Mouse (Mus musculus) heart, embryonic 13.5 days (tissue): Measurements from ENCODE around the gene Slc25a22. TPM values are rescaled to one million over a fixed set of nuclear protein-coding genes. Genes with fewer than 3 reads are reported as not detected.

ENCODE experiments used
- ATAC-seq: fragments of 200-750 bp; cut with Nextera tagmentation; 2 replicates; pipeline ENCODE4 v1.8.0; 2017; ENCODE audit warnings: moderate TSS enrichment; ENCODE audit not compliant: insufficient number of reproducible peaks, low FRiP score, low TSS enrichment; ENCODE audit errors: extremely low read depth
- H3K27ac ChIP-seq: fragments of 300-500 bp; sonication (generic); replicated peaks from 2 replicates; pipeline ENCODE4 v1.5.1; 2015; ENCODE audit warnings: moderate library complexity, mild to moderate bottlenecking, inconsistent platforms
- H3K27me3 ChIP-seq: fragments of 300-500 bp; sonication (generic); replicated peaks from 2 replicates; pipeline ENCODE4 v1.6.1; 2015; ENCODE audit warnings: mild to moderate bottlenecking, inconsistent platforms
- H3K36me3 ChIP-seq: fragments of 300-500 bp; sonication (generic); 2 replicates; pipeline ENCODE4 v1.6.1; 2015; ENCODE audit warnings: mild to moderate bottlenecking, inconsistent platforms
- H3K4me1 ChIP-seq: fragments of 300-500 bp; sonication (generic); 2 replicates; pipeline ENCODE4 v1.6.1; 2015; ENCODE audit warnings: inconsistent platforms
- H3K4me2 ChIP-seq: fragments of 300-500 bp; sonication (generic); 2 replicates; pipeline ENCODE4 v1.6.1; 2015; ENCODE audit warnings: inconsistent platforms, mild to moderate bottlenecking, moderate library complexity
- H3K4me3 ChIP-seq: fragments of 300-500 bp; sonication (generic); 2 replicates; pipeline ENCODE4 v1.5.1; 2015; ENCODE audit warnings: moderate library complexity, mild to moderate bottlenecking, inconsistent platforms
- H3K9ac ChIP-seq: fragments of 300-500 bp; sonication (generic); 2 replicates; pipeline ENCODE4 v1.6.1; 2015; ENCODE audit warnings: inconsistent platforms, mild to moderate bottlenecking, moderate library complexity
- H3K9me3 ChIP-seq: fragments of 300-500 bp; sonication (generic); 2 replicates; pipeline ENCODE4 v1.6.1; 2016; ENCODE audit warnings: inconsistent platforms
- WGBS: fragments of 180-500 bp; shearing (Covaris S2); methylation state at CpG from one replicate; pipeline ENCODE4 v1.1.7; 2015; ENCODE audit warnings: mixed read lengths; 5-methylcytosine and 5-hydroxymethylcytosine counted together
- polyA plus RNA-seq: library from polyadenylated mRNA; unstranded; fragments of >200 nt; fragmentation: Nextera tagmentation; extraction: Ambion mirVana; gene quantifications from 2 replicates; pipeline ENCODE4 v1.2.1, GENCODE M21; 2015

Gene Slc25a22
- polyA plus RNA-seq, 1 experiment from 2014 or later, result 17.3 TPM

DNA sequence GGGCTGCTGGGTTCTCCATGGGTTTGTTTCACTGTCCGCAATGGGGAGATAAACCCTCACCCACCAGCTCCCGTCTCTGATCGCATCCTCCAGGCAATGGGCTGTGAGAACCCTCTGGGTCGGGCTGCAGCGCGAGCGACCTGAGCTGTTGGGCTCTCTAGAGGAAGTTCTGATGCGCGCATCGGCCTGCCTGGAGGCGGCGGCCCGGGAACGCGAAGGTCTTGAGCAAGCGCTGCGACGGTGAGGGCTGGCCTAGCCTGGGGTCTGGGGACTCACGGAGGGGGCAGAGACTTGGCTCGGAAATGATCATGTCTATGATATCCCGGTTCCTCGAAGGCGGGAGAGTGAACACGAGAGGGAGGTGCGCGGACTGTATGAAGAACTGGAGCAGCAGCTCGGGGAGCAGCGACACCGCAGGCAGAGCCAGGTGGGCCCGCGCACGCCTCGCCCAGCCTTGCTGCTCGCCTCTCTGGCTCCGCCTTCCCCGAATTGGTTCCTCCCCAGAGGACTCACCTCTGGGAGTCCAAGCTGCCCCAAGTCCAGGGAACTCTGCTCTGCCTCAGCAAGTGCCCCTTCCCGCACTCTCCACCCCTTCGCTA is 27.0 kb upstream of the Slc25a22 start:
- WGBS, result 7% methylated on average over 38 of the region's 38 CpGs
- peaks cover 76% of the 10 kb centered on the region for H3K4me1 ChIP-seq
- peaks cover 60% of the 10 kb centered on the region for H3K27me3 ChIP-seq
- no peaks in the 10 kb centered on the region for H3K9me3 ChIP-seq
- ATAC-seq, result no peak
- peak overlapping the region; percentile 74 for H3K27ac ChIP-seq
- peak overlapping the region; percentile 50 for H3K9ac ChIP-seq
- H3K4me2 ChIP-seq, result peak overlapping the region; percentile 61
- peak overlapping the region; percentile 35 for H3K4me3 ChIP-seq
- peaks cover 7% of the 10 kb centered on the region for H3K36me3 ChIP-seq

DNA sequence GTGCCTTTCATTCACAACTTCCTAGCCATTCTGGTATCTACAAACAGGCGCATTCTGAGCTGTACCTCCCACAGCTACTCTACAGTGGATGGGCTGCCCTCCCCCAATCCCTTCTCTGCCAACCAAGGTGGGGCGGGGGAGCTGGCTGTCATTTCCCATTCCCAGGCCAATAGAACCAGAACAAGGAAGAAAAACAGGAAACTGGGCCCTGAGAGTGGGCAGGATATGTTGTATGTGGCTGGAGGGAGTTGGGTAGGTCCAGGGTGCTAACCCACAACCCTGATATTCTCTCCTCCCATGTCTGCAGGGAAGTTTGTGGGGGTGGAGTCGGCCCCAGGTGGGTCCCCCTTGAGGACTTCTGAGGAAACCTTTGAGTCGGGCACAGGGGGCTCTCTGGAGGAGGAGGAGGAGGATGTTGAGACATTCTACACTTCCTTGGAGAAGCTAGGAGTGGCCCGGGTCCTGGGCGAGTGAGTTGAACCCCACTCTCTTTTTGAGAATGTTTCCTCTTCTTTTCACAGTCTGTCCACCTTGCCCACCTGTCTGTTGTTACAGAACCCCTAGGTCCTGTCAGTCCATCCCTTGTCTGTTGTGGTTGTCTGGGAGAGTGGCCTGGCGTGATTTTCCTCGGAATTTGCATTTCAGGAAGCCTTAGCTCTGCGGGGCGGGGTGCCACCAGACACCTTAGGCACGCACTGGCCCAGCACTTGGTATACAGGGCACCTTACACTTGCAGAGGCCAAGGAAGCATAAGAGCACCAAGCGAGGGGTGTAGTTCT is 26.3 kb upstream of the Slc25a22 start:
- H3K4me3 ChIP-seq, result peak overlapping the region; percentile 35
- H3K27me3 ChIP-seq, result peaks cover 67% of the 10 kb centered on the region
- WGBS, result 28% methylated on average over 12 of the region's 12 CpGs
- H3K4me1 ChIP-seq, result peaks cover 69% of the 10 kb centered on the region
- no peak for ATAC-seq
- peak overlapping the region; percentile 74 for H3K27ac ChIP-seq
- peak overlapping the region; percentile 61 for H3K4me2 ChIP-seq
- H3K9ac ChIP-seq, result peak overlapping the region; percentile 51
- no peaks in the 10 kb centered on the region for H3K9me3 ChIP-seq
- H3K36me3 ChIP-seq, result peaks cover 7% of the 10 kb centered on the region; the same call in 1 of the 2 replicates

DNA sequence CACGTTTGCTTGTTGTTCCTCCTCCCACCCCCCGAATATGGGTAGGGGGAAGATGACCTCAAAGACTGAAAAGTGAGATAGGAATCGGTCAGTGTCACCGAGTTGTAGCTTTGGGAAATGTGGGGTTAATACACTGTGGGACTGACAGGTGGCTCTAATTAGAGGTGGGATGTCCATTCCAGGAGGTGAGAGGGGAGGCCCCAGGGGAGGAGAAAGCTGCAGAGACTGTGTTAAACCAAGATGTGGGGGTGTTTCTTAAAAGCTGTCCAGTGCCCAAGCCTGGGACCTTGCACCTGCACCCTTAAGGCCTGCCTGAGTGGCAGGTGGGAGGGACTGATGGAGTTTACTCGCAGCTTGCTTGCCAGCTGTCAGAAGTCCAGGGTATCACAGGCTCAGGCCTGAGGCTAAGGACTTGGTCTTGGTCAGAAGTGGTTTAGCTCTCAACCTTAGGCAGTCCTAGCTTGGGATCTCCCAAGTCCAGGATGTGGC is 24.7 kb upstream of the Slc25a22 start:
- WGBS, result 14% methylated on average over 5 of the region's 5 CpGs
- peak overlapping the region; percentile 65 for H3K4me3 ChIP-seq

DNA sequence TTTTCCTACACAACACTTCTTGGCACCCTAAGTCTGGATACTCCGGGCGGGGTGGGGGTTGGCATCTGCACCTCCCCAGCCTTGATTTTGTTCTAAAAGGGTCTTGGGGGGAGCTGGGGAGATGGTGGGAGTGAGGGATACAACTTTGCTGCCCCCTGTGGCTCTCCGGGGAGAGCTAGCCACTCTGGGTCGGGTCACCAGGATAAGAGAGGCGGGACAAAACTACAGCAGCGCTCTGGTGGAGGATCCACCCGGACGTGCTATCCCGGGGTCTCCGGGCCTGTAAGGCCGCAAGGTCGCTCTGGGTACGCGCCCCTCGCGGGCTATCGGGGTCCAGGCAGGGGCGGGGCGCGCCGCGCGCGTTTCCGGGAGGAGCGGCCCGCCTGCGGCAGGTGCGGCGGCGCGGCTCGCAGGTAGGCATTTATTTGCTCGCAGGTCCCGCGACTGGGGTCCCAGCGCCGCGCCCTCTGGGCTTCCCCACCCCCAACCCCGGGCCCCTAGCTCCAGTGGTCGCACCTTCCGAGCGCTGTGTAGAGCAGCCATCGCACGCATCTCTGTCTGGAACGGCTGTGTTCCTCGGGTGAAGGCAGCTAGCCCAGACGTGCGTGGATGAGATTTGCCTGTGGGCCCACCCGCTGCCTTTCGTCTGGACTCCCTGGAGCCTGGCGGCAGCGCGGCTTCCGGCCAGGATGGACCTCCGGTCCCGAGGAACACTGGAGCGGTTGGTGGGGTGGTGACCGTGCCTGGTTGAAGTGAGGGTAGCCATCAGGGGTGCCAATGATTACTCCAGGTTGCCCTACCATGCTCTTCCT is 24.0 kb upstream of the Slc25a22 start:
- Histone ChIP-seq H3K36me3 (peaks cover 24% of the 10 kb centered on the region), H3K27ac (peak overlapping the region; percentile 53; the same call in 1 of the 2 replicates), H3K4me3 (peak overlapping the region; percentile 65), H3K9me3 (no peaks in the 10 kb centered on the region), H3K4me1 (peaks cover 57% of the 10 kb centered on the region), H3K27me3 (peaks cover 71% of the 10 kb centered on the region), H3K9ac (peak overlapping the region; percentile 84), H3K4me2 (peak overlapping the region; percentile 97)
- 3% methylated on average over 56 of the region's 59 CpGs for WGBS
- no peak for ATAC-seq

More for the DNA sequence above, 24.7 kb upstream of the Slc25a22 start:
- Histone ChIP-seq H3K4me1 (peaks cover 59% of the 10 kb centered on the region), H3K9me3 (no peaks in the 10 kb centered on the region), H3K36me3 (peaks cover 22% of the 10 kb centered on the region), H3K9ac (peak overlapping the region; percentile 84), H3K4me2 (peak overlapping the region; percentile 97), H3K27me3 (peaks cover 71% of the 10 kb centered on the region), H3K27ac (peak overlapping the region; percentile 53; the same call in 1 of the 2 replicates)
- ATAC-seq, result no peak

DNA sequence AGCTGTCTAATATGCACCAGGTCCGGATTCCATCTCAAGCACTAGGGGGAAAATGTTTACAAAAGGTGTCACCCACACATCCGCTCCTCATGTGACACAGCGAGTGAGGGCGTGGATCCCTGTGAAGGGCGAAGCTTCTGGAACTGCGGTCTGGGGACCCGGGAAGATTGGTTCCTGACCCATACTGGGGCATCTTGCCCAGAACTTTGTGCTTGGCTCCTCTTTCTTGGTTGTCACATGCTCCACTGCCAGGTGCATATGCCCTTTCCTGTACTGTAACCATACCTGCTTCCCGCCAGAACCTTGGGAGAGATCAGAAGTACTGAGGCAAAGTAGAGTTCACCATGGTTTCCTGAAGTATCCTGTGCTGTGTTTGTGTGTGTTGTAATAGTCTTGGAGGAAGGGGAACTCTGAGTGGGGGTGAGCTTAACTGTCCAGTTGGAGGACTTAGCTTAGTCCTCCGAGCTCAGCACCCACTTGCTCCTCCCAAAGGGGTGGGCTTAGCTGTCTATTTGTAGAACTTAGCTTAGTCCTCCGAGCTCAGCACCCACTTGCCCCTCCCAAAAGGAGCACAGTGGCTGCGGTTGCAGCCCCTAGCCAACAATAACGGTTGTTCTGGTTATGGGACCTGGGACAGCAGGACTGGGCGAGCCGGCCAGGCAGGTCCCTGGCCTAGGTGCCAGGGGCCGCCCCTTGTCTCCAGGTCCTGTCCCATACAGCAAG is 22.9 kb upstream of the Slc25a22 start, which contains the start of gene Cracr2b:
Cracr2b (plus strand) TSS at position 704 of the 723 bp plus-strand sequence.
- Histone ChIP-seq H3K9ac (peak within 1 kb of the TSS; percentile 84), H3K4me1 (peaks cover 55% of the 10 kb centered on the region), H3K4me2 (peak within 1 kb of the TSS; percentile 97), H3K27ac (peak within 1 kb of the TSS; percentile 53; the same call in 1 of the 2 replicates), H3K4me3 (peak within 1 kb of the TSS; percentile 65), H3K27me3 (peaks cover 65% of the 10 kb centered on the region), H3K9me3 (no peaks in the 10 kb centered on the region), H3K36me3 (peaks cover 24% of the 10 kb centered on the region)
- WGBS, result 70% methylated on average over 15 of the region's 15 CpGs
- no peak for ATAC-seq

DNA sequence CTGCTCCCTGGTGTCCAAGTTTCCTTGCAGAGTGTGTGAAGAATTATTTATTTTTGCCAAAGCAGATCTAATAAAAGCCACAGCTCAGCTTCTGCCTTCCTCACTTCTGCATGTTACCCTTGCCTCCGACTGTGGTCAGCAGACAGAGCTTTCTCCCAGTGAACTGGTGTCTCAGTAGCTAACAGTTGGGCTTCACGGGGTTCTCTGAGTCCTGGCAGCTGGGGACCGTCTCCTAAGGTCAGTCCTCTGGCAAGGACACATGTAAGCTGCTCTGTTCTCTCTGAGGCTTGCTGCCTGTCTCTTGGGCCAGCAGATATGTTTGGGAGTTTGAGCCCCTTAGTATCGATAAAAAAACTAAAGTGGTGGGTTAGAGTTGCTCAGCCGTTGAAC is 22.3 kb upstream of the Slc25a22 start:
- Histone ChIP-seq H3K9ac (no peak overlapping the region), H3K9me3 (no peaks in the 10 kb centered on the region), H3K27ac (no peak overlapping the region), H3K4me1 (peaks cover 49% of the 10 kb centered on the region), H3K4me2 (no peak overlapping the region), H3K27me3 (peaks cover 60% of the 10 kb centered on the region), H3K36me3 (peaks cover 24% of the 10 kb centered on the region), H3K4me3 (no peak overlapping the region)
- ATAC-seq, result no peak
- 57% methylated on average over 5 of the region's 5 CpGs for WGBS

DNA sequence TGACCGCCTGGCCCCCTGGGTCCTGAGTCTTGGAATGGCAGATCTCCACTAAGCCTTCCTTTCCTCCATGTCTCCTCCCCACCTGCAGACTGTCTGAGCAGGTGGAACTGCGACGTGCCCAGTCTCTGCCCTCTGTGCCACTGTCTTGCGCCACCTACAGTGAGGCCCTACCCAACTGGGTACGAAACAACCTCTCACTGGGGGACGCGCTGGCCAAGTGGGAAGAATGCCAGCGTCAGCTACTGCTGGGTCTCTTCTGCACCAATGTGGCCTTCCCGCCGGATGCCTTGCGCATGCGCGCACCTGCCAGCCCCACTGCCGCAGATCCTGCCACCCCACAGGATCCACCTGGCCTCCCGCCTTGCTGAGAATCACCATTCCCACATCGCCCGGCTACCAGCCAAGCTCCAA is 21.6 kb upstream of the Slc25a22 start:
- 85% methylated on average over 17 of the region's 17 CpGs for whole genome bisulfite sequencing
- H3K9ac ChIP-seq, result no peak overlapping the region
- ATAC-seq, result no peak
- H3K4me2 ChIP-seq, result no peak overlapping the region
- no peaks in the 10 kb centered on the region for H3K9me3 ChIP-seq
- H3K4me3 ChIP-seq, result no peak overlapping the region
- peaks cover 48% of the 10 kb centered on the region for H3K4me1 ChIP-seq
- H3K36me3 ChIP-seq, result peaks cover 24% of the 10 kb centered on the region
- H3K27me3 ChIP-seq, result peaks cover 53% of the 10 kb centered on the region
- H3K27ac ChIP-seq, result no peak overlapping the region

DNA sequence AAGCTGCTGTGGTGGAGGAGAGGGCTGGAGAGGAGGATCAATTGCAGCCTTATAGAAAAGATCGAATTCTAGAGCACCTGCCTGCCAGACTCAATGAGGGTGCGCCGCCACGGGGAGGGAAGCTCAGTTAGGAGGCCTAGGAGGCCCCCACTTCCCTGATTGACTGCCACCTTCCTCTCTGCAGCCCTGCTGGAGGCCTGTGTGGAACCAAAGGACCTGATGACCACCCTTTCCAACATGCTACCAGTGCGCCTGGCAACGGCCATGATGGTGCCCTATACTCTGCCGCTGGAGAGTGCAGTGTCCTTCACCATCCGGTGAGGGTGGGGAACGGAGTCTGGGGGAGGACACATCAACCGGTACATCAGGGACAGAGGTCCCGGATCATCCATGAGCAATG is 21.0 kb upstream of the Slc25a22 start:
- no peak overlapping the region for H3K4me2 ChIP-seq
- H3K36me3 ChIP-seq, result peaks cover 24% of the 10 kb centered on the region
- no peaks in the 10 kb centered on the region for H3K9me3 ChIP-seq
- no peak overlapping the region for H3K27ac ChIP-seq
- peaks cover 43% of the 10 kb centered on the region for H3K4me1 ChIP-seq
- H3K9ac ChIP-seq, result no peak overlapping the region
- H3K27me3 ChIP-seq, result peaks cover 46% of the 10 kb centered on the region
- ATAC-seq, result no peak
- no peak overlapping the region for H3K4me3 ChIP-seq
- WGBS, result 89% methylated on average over 11 of the region's 11 CpGs

DNA sequence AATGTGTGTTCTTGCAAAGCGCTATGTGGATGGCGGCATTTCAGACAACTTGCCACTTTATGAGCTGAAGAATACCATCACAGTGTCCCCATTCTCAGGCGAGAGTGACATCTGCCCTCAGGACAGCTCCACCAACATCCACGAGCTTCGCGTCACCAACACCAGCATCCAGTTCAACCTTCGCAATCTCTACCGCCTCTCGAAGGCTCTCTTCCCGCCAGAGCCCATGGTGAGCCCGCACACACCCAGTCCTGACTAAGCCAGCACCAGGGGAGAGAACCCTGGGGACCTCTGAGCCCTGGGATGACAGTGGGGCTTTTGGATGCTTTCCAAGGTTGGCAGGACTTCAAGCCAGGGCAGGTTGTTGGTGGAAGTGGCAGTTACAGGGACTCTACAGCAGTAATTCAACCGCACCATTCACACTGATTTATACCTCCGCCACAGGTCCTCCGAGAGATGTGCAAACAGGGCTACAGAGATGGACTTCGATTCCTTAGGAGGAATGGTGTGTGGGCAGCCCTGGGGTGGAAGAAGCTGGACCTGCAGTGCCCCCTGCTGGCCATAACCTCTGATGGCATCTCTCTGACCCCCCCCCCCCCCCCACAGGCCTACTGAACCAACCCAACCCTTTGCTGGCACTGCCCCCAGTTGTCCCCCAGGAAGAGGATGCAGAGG is 20.4 kb upstream of the Slc25a22 start:
- ATAC-seq, result no peak
- H3K4me2 ChIP-seq, result no peak overlapping the region
- H3K9me3 ChIP-seq, result no peaks in the 10 kb centered on the region
- H3K4me3 ChIP-seq, result no peak overlapping the region
- peaks cover 38% of the 10 kb centered on the region for H3K4me1 ChIP-seq
- H3K27ac ChIP-seq, result no peak overlapping the region
- H3K36me3 ChIP-seq, result peaks cover 24% of the 10 kb centered on the region
- no peak overlapping the region for H3K9ac ChIP-seq
- peaks cover 41% of the 10 kb centered on the region for H3K27me3 ChIP-seq
- WGBS, result 83% methylated on average over 15 of the region's 15 CpGs

DNA sequence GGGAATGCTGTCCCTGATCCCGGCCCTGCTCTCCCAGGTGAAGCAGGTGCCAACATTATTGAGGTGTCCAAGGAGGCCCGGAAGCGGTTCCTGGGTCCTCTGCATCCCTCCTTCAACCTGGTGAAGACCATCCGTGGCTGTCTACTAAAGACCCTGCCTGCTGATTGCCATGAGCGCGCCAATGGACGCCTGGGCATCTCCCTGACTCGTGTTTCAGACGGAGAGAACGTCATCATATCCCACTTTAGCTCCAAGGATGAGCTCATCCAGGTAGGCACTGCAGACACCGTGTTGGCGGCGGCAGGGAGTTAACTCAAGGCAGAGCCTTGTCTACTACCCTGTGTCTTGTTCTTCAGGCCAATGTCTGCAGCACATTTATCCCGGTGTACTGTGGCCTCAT is 19.5 kb upstream of the Slc25a22 start:
- peaks cover 32% of the 10 kb centered on the region for H3K27me3 ChIP-seq
- H3K4me1 ChIP-seq, result peaks cover 34% of the 10 kb centered on the region
- H3K9me3 ChIP-seq, result no peaks in the 10 kb centered on the region
- H3K4me2 ChIP-seq, result no peak overlapping the region
- no peak overlapping the region for H3K27ac ChIP-seq
- peaks cover 26% of the 10 kb centered on the region for H3K36me3 ChIP-seq
- 85% methylated on average over 14 of the region's 14 CpGs for WGBS
- no peak for ATAC-seq
- H3K9ac ChIP-seq, result no peak overlapping the region
- H3K4me3 ChIP-seq, result no peak overlapping the region
